Mouse (Mus musculus): ENCODE results near the gene Olfr70.

- no peak for TF ChIP-seq CTCF (IDR thresholded peaks at IDR 0.05; ENCODE audit: low read depth, low read length)
- no peak for TF ChIP-seq TAL1 (conservative IDR thresholded peaks at IDR 0.05; ENCODE audit: low read depth, low read length)
Observed at GRCm38 (mm10) chr4:43728576-43728954, 28.0 kb upstream of the Olfr70 start.
